Mouse (Mus musculus) limb, embryonic 11.5 days (tissue): Measurements from ENCODE around the gene Kcnj12. TPM values are rescaled to one million over a fixed set of nuclear protein-coding genes. Genes with fewer than 3 reads are reported as not detected.

Experiments
- ATAC-seq: fragments of 200-750 bp; cut with Nextera tagmentation; 2 replicates; pipeline ENCODE4 v1.8.0; 2017; ENCODE audit warnings: low read depth; ENCODE audit not compliant: insufficient number of reproducible peaks, low FRiP score, low TSS enrichment
- DNase-seq: peaks from one replicate; pipeline ENCODE4 v3.0.0-alpha.2; 2015; ENCODE audit warnings: low spot score
- H3K27ac ChIP-seq: fragments of 300-500 bp; sonication (generic); replicated peaks from 2 replicates; pipeline ENCODE4 v1.5.1; 2014; ENCODE audit warnings: low read depth, mild to moderate bottlenecking, low read length
- H3K27me3 ChIP-seq: fragments of 300-500 bp; sonication (generic); 2 replicates; pipeline ENCODE4 v1.6.1; 2014; ENCODE audit warnings: mild to moderate bottlenecking, low read length, mixed read lengths; ENCODE audit not compliant: control insufficient read depth, insufficient read depth
- H3K36me3 ChIP-seq: fragments of 300-500 bp; sonication (generic); 2 replicates; pipeline ENCODE4 v1.6.1; 2014; ENCODE audit warnings: mild to moderate bottlenecking, low read length, moderate library complexity, mixed read lengths; ENCODE audit not compliant: control insufficient read depth, insufficient read depth
- H3K4me1 ChIP-seq: fragments of 300-500 bp; sonication (generic); 2 replicates; pipeline ENCODE4 v1.6.1; 2014; ENCODE audit warnings: low read length, mixed read lengths; ENCODE audit not compliant: control insufficient read depth, insufficient read depth
- H3K4me2 ChIP-seq: fragments of 300-500 bp; sonication (generic); 2 replicates; pipeline ENCODE4 v1.6.1; 2014; ENCODE audit warnings: low read depth, mild to moderate bottlenecking, moderate library complexity; ENCODE audit not compliant: severe bottlenecking
- H3K4me3 ChIP-seq: fragments of 300-500 bp; sonication (generic); 2 replicates; pipeline ENCODE4 v1.5.1; 2014; ENCODE audit warnings: low read depth, low read length
- H3K9ac ChIP-seq: fragments of 300-500 bp; sonication (generic); 2 replicates; pipeline ENCODE4 v1.6.1; 2014; ENCODE audit warnings: mild to moderate bottlenecking, low read length
- H3K9me3 ChIP-seq: fragments of 300-500 bp; sonication (generic); 2 replicates; pipeline ENCODE4 v1.6.1; 2016; ENCODE audit warnings: low read length; ENCODE audit not compliant: control insufficient read depth
- WGBS: fragments of 180-500 bp; shearing (Covaris S2); extraction: QIAGEN DNeasy Blood & Tissue Kit; methylation state at CpG from one replicate; pipeline ENCODE4 v1.1.7; 2014; 5-methylcytosine and 5-hydroxymethylcytosine counted together
- polyA plus RNA-seq: library from polyadenylated mRNA; unstranded; fragments of >200 nt; fragmentation: Nextera tagmentation; extraction: Ambion mirVana; gene quantifications from 2 replicates; pipeline ENCODE4 v1.2.1, GENCODE M21; 2014

The Kcnj12 gene
- polyA plus RNA-seq, 1 experiment from 2014 or later = 0.08 TPM

DNA sequence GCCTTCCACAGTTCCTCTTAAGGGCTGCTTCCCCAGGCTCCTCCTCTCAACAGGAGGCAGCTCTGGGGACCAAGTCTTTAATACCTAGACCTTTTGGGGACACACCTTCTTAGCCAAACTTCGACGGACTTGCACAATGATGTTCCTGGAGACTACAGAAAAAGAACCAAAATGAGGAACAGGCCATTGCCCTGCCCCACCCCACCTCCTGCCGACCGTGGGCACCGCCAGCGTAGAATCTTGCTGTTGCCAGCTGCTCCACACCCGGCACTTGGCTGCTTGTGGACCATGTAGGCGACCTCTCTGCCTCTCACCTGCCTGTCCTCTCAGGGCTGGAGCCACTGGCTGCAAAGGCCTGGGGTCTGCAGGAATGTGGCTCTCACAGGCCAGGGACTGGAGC is 93.9 kb downstream of the Kcnj12 start:
- DNase-seq (no peak), ATAC-seq (no peak)
- H3K27me3 ChIP-seq = no peaks in the 10 kb centered on the region
- no peaks in the 10 kb centered on the region for H3K9me3 ChIP-seq
- no peak overlapping the region for H3K27ac ChIP-seq
- H3K4me2 ChIP-seq = no peak overlapping the region
- 65% methylated on average over 8 of the region's 8 CpGs for WGBS
- H3K9ac ChIP-seq = no peak overlapping the region
- no peaks in the 10 kb centered on the region for H3K4me1 ChIP-seq
- H3K4me3 ChIP-seq = no peak overlapping the region
- H3K36me3 ChIP-seq = no peaks in the 10 kb centered on the region

- no peaks in the 10 kb centered on the region for H3K27me3 ChIP-seq
- no peaks in the 10 kb centered on the region for H3K36me3 ChIP-seq
- no peak overlapping the region for H3K27ac ChIP-seq
- ATAC-seq (no peak), DNase-seq (no peak)
- H3K4me1 ChIP-seq = no peaks in the 10 kb centered on the region
- 87% methylated on average over 3 of the region's 3 CpGs for WGBS
- no peak overlapping the region for H3K4me3 ChIP-seq
- no peak overlapping the region for H3K9ac ChIP-seq
- H3K9me3 ChIP-seq = no peaks in the 10 kb centered on the region
- no peak overlapping the region for H3K4me2 ChIP-seq
Measured at GRCm38 (mm10) chr11:61119996-61120583, 97.7 kb downstream of the Kcnj12 start.

Other genes with a start within 250 kb of the Kcnj12 start
- gene Top3a, start 245.2 kb upstream of the Kcnj12 start, polyA plus RNA-seq = 20.8 and 26.5 TPM in 2 replicates
- gene Smcr8, start 245.0 kb upstream of the Kcnj12 start, polyA plus RNA-seq = 9.0 and 9.2 TPM in 2 replicates
- 69.4 and 75.5 TPM in 2 replicates for gene Shmt1, start 210.8 kb upstream of the Kcnj12 start, polyA plus RNA-seq
- gene Dhrs7b, start 191.9 kb upstream of the Kcnj12 start, polyA plus RNA-seq = 25.2 and 26.1 TPM in 2 replicates
- gene Tmem11, start 143.3 kb upstream of the Kcnj12 start, polyA plus RNA-seq = 66.0 and 74.5 TPM in 2 replicates
- gene Natd1, start 107.8 kb upstream of the Kcnj12 start, polyA plus RNA-seq = 16.1 and 18.3 TPM in 2 replicates
- gene Map2k3, start 90.5 kb upstream of the Kcnj12 start, polyA plus RNA-seq = 66.4 and 78.5 TPM in 2 replicates
- gene Tnfrsf13b, start 104.2 kb downstream of the Kcnj12 start, polyA plus RNA-seq = 0.89 and 0.99 TPM in 2 replicates
- gene Usp22, start 152.5 kb downstream of the Kcnj12 start, polyA plus RNA-seq = 186 and 194 TPM in 2 replicates
- 0.44 TPM in 1 of 2 replicates, not detected in the other for gene Aldh3a1, start 185.0 kb downstream of the Kcnj12 start, polyA plus RNA-seq
- 16.8 and 19.7 TPM in 2 replicates for gene Aldh3a2, start 244.9 kb downstream of the Kcnj12 start, polyA plus RNA-seq